Mouse (Mus musculus) thymus, postnatal 25 days (tissue): Measurements from ENCODE around the gene Amdhd1.
"Not testable (repeated sequence)": the region's sequence is repeated elsewhere in the genome, so short reads cannot be mapped to it uniquely, and the experiment has no call there.

ENCODE experiments used
- DNase-seq: peaks from one replicate; pipeline ENCODE4 v3.0.0; 2022

The Amdhd1 gene

GRCm38 (mm10) chr10:93539775-93540430, at the start of gene Amdhd1:
Gene Amdhd1 (minus strand): TSS chr10:93540033.
- peak; percentile 87 for DNase-seq

- DNase-seq: peak; percentile 95
Measured at GRCm38 (mm10) chr10:93589281-93589848, 49.5 kb upstream of the Amdhd1 start, which contains the start of gene Snrpf. Gene Snrpf (minus strand): TSS chr10:93589706.

- DNase-seq: no peak
Measured at GRCm38 (mm10) chr10:93588796-93589195, 49.0 kb upstream of the Amdhd1 start.

GRCm38 (mm10) chr10:93577271-93577886, 37.5 kb upstream of the Amdhd1 start:
- peak; percentile 63 for DNase-seq

GRCm38 (mm10) chr10:93575960-93576359, 36.1 kb upstream of the Amdhd1 start:
- DNase-seq: no peak

GRCm38 (mm10) chr10:93574966-93575365, 35.1 kb upstream of the Amdhd1 start:
- no peak for DNase-seq

- DNase-seq: no peak
Measured at GRCm38 (mm10) chr10:93572209-93572608, 32.4 kb upstream of the Amdhd1 start.

GRCm38 (mm10) chr10:93568671-93569070, 28.8 kb upstream of the Amdhd1 start:
- no peak for DNase-seq

- no peak for DNase-seq
Measured at GRCm38 (mm10) chr10:93567841-93568566, 28.2 kb upstream of the Amdhd1 start.

- no peak for DNase-seq
Measured at GRCm38 (mm10) chr10:93567066-93567465, 27.2 kb upstream of the Amdhd1 start.

- no peak for DNase-seq
Measured at GRCm38 (mm10) chr10:93564518-93565090, 24.8 kb upstream of the Amdhd1 start.

- DNase-seq: no peak
Measured at GRCm38 (mm10) chr10:93559786-93560185, 20.0 kb upstream of the Amdhd1 start.

GRCm38 (mm10) chr10:93557971-93558370, 18.1 kb upstream of the Amdhd1 start:
- DNase-seq: not testable (repeated sequence)

GRCm38 (mm10) chr10:93552596-93552995, 12.8 kb upstream of the Amdhd1 start:
- no peak for DNase-seq

GRCm38 (mm10) chr10:93549821-93550220, 10.0 kb upstream of the Amdhd1 start:
- DNase-seq: no peak

- peak; percentile 83 for DNase-seq
Measured at GRCm38 (mm10) chr10:93548991-93549390, 9.2 kb upstream of the Amdhd1 start.

- no peak for DNase-seq
Measured at GRCm38 (mm10) chr10:93547741-93548270, 8.0 kb upstream of the Amdhd1 start.

- DNase-seq: no peak
Measured at GRCm38 (mm10) chr10:93544172-93544571, 4.3 kb upstream of the Amdhd1 start.

- DNase-seq: no peak
Measured at GRCm38 (mm10) chr10:93543176-93543575, 3.3 kb upstream of the Amdhd1 start.

GRCm38 (mm10) chr10:93542356-93542755, 2.5 kb upstream of the Amdhd1 start:
- no peak for DNase-seq

- DNase-seq: no peak
Measured at GRCm38 (mm10) chr10:93541585-93541984, 1.8 kb upstream of the Amdhd1 start.

- peak; percentile 36 for DNase-seq
Measured at GRCm38 (mm10) chr10:93540431-93541210, 788 bp upstream of the Amdhd1 start, which contains the start of gene Ccdc38. Gene Ccdc38 (plus strand): TSS chr10:93540632.
